Mouse (Mus musculus) kidney, postnatal 4 days (tissue): ENCODE results near the gene Smc6.

ENCODE experiments used
- DNase-seq, 2 experiments: peaks; one replicate each; pipeline ENCODE4 v3.0.0; 2021; ENCODE audit warnings: mixed read lengths in 2 of 2

Gene Smc6

GRCm38 (mm10) chr12:11265382-11266281 lies at the start of gene Smc6, which contains the start of gene Gen1:
Gene Smc6 (plus strand): TSS chr12:11265886.
Gene Gen1 (minus strand): TSS chr12:11265801.
- peak; percentile 97 to 98 for DNase-seq

- DNase-seq: no peak
Measured at GRCm38 (mm10) chr12:11216454-11216853, 49.2 kb upstream of the Smc6 start.

GRCm38 (mm10) chr12:11217726-11218250 lies 47.9 kb upstream of the Smc6 start:
- no peak for DNase-seq

GRCm38 (mm10) chr12:11221524-11222330 lies 44.0 kb upstream of the Smc6 start:
- peak; percentile 36 to 50 for DNase-seq

GRCm38 (mm10) chr12:11222566-11222965 lies 43.1 kb upstream of the Smc6 start:
- no peak for DNase-seq

GRCm38 (mm10) chr12:11223090-11223489 lies 42.6 kb upstream of the Smc6 start:
- peak in 1 of 2 experiments; percentile 12 for DNase-seq

- DNase-seq: no peak
Measured at GRCm38 (mm10) chr12:11224722-11225121, 41.0 kb upstream of the Smc6 start.

GRCm38 (mm10) chr12:11226123-11226522 lies 39.6 kb upstream of the Smc6 start:
- no peak for DNase-seq

GRCm38 (mm10) chr12:11226529-11227268 lies 39.0 kb upstream of the Smc6 start:
- peak; percentile 9 to 44 for DNase-seq

GRCm38 (mm10) chr12:11230267-11230666 lies 35.4 kb upstream of the Smc6 start:
- DNase-seq: no peak

- no peak for DNase-seq
Measured at GRCm38 (mm10) chr12:11235996-11236395, 29.7 kb upstream of the Smc6 start.

GRCm38 (mm10) chr12:11247460-11247859 lies 18.2 kb upstream of the Smc6 start:
- DNase-seq: no peak

- DNase-seq: no peak
Measured at GRCm38 (mm10) chr12:11250322-11250721, 15.4 kb upstream of the Smc6 start.

GRCm38 (mm10) chr12:11264895-11265294 lies 791 bp upstream of the Smc6 start:
- no peak for DNase-seq

GRCm38 (mm10) chr12:11266282-11266985 lies 748 bp downstream of the Smc6 start:
- DNase-seq: peak; percentile 62 to 78

GRCm38 (mm10) chr12:11267030-11267429 lies 1.3 kb downstream of the Smc6 start:
- peak; percentile 15 to 16 for DNase-seq

GRCm38 (mm10) chr12:11272568-11272967 lies 6.9 kb downstream of the Smc6 start:
- DNase-seq: no peak

- no peak for DNase-seq
Measured at GRCm38 (mm10) chr12:11273185-11273584, 7.5 kb downstream of the Smc6 start.

- DNase-seq: no peak
Measured at GRCm38 (mm10) chr12:11276632-11277031, 10.9 kb downstream of the Smc6 start.

GRCm38 (mm10) chr12:11277207-11277606 lies 11.5 kb downstream of the Smc6 start:
- DNase-seq: no peak

- no peak for DNase-seq
Measured at GRCm38 (mm10) chr12:11279886-11280285, 14.2 kb downstream of the Smc6 start.

GRCm38 (mm10) chr12:11281584-11281983 lies 15.9 kb downstream of the Smc6 start:
- no peak for DNase-seq
